Mouse (Mus musculus) brain, adult 2 months (tissue): ENCODE data around the gene Aatf.

Experiments used
- DNase-seq: peaks from one replicate; pipeline ENCODE4 v3.0.0; 2011; ENCODE audit warnings: low read depth, low spot score

Gene Aatf

DNA sequence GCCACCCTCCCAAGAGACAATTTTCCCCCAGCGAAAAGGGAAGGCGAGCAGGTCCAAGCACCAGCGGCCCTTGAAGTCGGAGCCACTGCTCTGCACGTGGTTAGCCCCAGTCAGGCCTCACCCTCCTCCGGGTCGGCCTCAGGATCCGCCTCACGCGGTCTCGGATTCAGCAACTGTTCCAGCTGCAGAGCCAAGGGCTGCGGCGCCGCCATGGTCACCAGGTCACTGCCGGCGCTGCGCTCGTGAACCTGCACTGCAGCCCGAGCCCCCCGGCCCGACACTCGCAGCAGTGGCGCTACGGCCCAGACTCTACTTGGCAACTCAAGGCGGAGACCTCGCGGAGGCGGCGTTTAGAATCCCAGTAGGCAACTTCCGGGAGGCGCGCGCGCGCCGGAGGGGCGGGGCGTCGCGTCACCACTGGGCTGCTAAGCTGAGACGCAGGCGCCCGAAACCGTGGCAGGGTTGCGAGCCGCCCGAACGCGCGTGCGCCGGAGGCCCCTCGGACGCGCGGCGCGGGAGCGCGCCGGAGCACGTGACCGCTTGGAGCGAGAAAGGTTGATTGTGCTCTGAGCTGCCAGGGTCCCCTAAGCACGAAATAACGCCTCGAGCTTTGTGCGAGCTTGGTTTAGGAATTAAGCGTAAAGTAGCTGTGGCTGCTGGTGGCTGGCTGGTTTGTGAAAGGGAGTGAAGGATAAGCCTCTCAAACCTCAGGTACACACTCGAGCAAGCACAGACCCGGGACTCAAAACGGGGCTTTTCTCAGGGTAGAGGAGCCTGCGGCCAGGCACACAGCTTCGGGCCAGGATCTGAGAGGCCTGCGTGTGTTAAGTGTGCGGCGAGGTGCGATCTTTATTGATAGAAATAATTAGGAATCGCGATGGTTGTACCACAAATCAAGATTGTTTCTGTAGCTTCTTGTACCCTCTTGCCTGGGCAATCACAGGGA is at the start of gene Aatf:
Gene Aatf, minus strand, starts transcription at position 352 of the 946 bp plus-strand sequence.
- DNase-seq: peak; percentile 98

DNA sequence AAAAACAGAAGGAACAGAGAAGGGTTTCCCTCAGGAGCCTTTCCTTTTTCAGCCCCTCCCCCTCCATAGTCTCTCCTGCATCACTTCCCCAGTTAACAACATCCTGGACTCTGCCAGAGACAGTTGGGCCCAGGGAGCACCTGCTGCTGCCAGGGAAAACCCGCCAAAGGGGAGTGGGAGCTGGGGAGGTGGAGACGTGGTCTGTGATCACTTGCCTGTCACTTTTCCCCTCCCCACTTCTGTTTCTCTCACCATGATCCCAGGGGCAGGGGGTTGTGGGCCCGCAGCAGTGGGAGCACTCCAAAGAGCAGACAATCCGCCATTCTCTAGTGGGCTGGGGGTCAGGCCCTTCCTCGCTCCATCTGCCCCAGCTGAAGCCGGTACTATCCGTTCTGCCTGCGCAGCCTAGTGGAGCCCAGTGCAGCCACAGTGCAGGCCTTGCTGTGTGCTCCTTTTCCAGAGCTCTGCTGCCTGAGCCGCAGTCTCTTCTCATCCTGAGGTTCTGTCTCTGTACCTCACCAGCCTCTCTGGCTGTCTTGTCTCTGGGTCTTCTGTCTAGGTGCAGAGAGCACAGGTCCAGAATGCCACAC is 49.5 kb upstream of the Aatf start:
- DNase-seq: no peak

DNA sequence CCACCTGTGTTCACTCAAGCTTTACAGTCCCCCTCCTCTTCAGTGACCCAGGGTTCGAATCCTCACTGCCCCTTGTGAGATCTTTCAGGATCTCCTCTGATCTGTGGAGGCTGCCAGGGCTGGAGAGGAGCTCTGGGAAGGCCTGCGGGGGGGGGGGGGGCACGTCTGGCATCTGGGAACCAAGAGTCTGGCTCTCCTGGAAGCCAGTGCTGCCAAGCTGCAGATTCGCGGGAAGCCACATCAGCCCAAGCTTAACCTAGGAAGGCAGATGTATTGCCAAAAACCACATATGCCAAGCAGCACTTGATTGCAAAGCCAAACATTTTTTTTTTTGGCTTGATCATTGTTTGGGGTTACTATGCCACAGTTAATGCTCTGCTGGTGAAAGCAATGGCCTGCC is 48.2 kb upstream of the Aatf start:
- no peak for DNase-seq

GRCm38 (mm10) chr11:84553821-84554450 is 40.6 kb upstream of the Aatf start:
- peak; percentile 80 for DNase-seq

- DNase-seq: no peak
These were observed 38.0 kb upstream of the Aatf start for GRCm38 (mm10) chr11:84551296-84551695.

GRCm38 (mm10) chr11:84549258-84549791 is 36.0 kb upstream of the Aatf start:
- no peak for DNase-seq

GRCm38 (mm10) chr11:84548293-84548692 is 35.0 kb upstream of the Aatf start:
- no peak for DNase-seq

GRCm38 (mm10) chr11:84539981-84540380 is 26.7 kb upstream of the Aatf start:
- DNase-seq: no peak

- DNase-seq: no peak
These were observed 16.7 kb upstream of the Aatf start for GRCm38 (mm10) chr11:84529797-84530703.

DNA sequence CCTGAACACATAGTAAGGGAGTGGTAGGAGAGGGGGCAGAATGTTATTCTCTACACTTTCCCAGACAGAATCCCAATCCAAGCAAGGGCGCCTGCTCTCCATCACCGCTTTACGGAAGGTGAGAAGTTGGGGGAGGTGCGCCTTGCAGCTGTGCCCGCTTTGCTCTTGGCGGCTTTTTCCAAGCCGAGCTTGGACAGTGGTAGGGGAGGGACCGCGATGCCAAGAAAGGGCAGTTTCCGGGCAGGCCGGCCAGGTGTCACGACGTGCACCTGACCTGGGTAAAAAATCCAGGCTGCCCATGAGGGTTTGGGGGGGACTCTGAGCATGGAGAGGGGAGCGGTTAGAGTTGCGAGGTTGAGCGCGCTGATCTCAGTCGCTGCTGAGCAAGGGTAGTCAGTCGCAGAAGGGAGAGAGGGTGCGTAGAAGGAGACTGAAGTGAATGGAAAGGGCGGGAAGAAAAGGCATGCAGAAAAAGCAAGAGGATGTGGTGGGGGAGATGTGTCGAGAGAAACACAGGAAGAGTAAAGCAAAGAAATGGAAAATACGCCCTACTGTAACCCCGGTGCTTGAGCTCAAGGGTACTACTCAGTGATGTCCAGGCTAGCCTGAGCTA is 15.9 kb upstream of the Aatf start:
- DNase-seq: no peak

DNA sequence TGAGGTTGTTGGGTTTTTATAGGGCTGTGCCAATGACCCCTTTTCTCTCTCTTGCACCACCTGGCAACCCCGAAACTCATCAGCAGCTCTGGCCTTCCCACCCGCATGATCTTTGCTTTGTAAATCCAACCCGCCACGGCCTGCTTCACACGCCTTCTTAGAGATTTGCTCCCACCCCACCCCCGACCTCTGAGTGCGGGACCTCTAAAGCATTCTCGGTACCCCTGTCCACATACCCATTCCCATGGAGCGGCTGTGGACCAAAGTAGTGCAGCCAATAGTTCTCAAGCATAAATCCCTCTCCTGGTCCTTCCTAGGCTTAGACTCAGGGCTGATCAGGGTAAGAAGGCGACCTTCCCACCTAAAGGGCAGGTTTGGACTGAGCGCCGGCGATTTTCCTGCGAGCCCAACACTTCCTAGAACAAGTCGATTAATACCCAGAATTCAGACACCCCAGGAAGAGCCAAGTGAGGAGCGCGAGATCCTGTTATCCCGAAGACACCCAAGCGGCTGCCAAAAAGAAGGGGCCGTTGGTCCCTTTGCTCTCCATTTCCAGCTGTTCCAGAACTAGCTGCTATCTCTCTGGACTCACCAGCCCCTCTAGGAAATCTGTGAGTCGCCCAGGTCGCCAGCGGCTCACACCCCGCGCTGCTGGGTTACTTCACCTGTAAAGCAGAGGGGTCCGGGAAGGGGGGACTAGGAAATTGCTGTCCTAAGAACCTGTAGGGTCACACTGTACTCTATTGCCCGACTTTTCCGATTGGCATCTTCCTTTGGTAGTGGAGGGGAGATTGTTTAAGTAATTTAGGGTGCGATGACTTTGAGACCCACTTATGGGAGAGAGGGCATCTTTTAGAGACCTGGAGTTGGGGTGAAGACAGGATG is 13.9 kb upstream of the Aatf start:
- no peak for DNase-seq

- DNase-seq: no peak
These were observed 13.1 kb upstream of the Aatf start for GRCm38 (mm10) chr11:84526451-84526850.

- DNase-seq: peak; percentile 93
These were observed 12.3 kb upstream of the Aatf start, which contains the start of gene Lhx1 for GRCm38 (mm10) chr11:84525421-84526274. Gene Lhx1, minus strand, starts transcription at chr11:84525535.

GRCm38 (mm10) chr11:84524511-84525270 is 11.4 kb upstream of the Aatf start:
- peak; percentile 73 for DNase-seq

DNA sequence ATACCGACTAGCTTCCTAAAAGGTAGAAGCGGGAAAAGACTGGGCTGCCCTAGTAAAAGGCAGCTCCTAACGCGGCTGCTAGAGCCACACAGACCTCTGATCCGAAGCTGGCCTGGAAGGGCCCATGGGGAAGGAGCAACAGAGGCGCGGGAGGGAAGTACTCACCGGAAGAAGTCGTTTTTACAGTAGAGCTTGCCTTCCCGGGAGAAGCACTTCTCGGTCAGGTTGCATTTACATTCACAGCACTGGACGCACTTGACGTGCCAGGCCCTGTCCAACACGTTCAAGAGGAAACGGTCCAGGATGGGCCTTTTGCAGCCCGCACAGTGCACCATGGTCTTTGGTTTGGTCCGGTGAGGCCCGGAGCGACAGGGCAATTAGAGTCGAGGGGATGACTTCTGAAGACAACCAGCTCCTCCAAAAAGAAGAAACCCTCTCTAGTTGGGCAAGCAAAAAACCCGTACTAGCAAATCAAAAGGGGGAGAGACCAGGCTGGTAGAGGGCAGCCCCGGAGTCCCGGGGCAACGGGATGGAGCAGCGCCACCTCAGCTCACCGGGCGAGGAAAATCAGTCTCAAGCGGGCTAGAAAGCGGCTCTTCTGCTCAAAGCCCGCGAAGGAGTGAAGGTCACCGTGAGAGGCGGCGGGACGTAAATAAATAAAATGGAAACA is 10.7 kb upstream of the Aatf start:
- DNase-seq: peak; percentile 54

- peak; percentile 73 for DNase-seq
These were observed 10.1 kb upstream of the Aatf start for GRCm38 (mm10) chr11:84523321-84523831.
